Mouse (Mus musculus): ENCODE data around the gene Pgd.
"Not testable (repeated sequence)": the region's sequence is repeated elsewhere in the genome, so short reads cannot be mapped to it uniquely, and the experiment has no call there.

Gene Pgd

DNA sequence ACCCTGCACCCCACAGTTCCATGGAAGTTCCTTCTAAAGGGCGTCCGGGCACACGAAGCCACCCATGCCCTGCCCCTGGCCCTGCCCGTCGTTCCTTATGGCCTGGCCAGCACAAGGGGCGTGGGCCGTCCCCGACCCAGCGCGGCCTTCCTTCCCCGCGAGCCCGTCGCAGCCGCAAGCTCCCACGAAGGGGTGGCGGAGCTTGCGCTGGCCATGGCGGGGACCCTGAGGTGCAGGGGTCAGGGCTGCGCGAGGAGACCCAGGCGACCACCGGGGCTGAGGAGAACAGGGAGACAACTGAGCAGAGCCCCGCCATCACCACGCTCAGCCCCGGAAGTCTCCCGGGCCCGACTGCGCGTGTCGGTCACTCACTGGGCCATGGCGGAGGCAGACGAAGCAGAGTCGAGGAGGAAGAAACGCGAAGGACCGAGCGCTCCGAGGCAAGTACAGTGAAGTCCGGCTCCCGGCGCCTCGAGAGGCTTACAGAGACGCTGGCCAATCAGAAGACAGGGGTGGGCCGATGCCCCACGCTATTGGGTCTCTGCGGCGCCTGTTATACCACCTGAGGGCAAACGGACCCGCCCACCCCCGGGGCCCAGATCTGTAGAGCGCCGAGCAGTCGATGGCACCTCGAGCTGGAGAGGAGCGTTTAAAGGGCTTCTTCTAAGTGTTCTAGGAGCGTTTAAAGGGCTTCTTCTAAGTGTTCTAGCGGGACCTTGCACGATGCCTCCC lies at the start of gene Pgd:
TSS of gene Pgd (minus strand) at position 557 of the 732 bp plus-strand sequence.
- peak; percentile 95 for DNase-seq (ENCODE audit: extremely low spot score)

DNA sequence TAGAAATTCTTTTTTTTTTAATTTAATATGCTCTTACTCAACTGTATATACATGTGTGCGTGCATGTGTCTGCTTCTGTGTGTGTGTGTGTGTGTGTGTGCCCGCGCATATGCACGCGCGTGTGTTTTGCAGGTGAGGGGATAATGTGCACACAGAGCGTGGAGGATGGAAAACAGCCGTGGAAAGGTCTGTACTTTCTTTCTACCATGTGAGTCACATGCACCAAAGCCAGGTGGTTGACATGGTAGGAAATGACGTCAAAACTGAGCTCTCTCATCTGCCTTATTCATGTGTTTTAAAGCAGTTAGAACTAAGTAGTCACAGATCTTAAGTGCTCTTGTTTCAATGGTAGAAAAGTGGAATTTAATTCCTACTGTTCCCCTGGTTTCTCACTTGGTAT lies 49.4 kb upstream of the Pgd start:
- DNase-seq (ENCODE audit: extremely low spot score) = no peak

DNA sequence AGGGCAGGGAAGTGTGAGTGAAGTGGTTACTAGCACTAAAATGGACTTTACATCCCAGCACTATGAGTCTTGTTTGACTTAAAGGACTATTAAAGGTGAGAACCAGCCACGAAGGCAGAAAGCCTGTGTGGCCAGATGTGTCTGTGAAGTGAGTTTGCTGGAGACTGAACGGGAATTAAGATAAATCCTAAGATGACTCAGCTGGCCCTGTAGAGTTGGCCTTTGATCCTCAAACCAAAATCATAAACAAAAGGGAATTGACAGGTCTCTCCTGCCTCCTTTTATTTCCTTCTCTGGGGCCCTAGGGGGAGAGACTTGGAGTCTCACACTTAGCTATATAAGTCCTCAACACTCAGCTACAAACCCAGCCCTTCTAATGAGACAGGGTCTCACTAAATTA lies 48.8 kb upstream of the Pgd start:
- DNase-seq (ENCODE audit: extremely low spot score) = peak; percentile 7

DNA sequence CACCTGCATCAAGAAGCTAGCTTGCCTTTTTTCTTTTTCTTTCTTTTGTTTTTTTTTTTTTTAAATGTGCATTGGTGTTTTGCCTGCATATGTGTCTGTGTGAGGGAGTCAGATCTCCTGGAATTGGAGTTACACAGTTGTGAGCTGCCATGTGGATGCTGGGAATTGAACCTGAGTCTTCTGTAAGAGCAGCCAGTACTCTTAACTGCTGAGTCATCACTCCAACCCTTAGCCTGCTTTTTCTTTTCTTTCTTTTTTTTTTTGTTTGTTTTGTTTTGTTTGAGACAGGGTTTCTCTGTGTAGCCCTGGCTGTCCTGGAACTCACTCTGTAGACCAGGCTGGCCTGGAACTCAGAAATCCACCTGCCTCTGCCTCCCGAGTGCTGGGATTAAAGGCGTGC lies 47.9 kb upstream of the Pgd start:
- not testable (repeated sequence) for DNase-seq (ENCODE audit: extremely low spot score)

DNA sequence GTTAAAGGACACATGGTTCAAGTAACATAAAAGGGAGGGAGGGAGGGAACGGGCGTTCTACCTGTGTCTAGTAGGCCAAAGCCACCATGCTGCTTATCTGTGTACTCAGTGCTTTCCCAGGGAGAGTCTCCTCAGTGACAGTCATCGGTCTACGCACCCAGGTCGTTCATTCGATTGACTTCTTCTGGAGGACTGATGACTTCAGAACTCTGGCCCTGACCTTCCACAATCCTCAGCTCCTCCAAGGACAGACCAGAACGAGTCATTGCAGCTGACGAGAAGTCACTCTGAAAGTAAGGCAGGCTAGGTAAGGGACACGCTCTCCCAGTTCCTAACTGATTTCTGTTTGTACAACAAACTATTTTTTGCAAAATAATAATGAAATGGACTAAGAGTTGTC lies 46.9 kb upstream of the Pgd start:
- DNase-seq (ENCODE audit: extremely low spot score) = no peak

DNA sequence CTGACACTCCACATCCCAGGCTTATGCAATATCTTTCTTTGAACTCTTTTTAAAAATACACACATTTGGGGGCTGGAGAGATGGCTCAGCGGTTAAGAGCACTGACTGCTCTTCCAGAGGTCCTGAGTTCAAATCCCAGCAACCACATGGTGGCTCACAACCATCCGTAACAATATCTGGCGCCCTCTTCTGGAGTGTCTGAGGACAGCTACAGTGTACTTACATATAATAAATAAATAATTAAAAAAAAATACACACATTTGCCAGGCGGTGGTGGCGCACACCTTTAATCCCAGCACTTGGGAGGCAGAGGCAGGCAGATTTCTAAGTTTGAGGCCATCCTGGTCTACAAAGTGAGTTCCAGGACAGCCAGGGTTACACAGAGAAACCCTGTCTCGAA lies 44.9 kb upstream of the Pgd start:
- DNase-seq (ENCODE audit: extremely low spot score) = not testable (repeated sequence)

DNA sequence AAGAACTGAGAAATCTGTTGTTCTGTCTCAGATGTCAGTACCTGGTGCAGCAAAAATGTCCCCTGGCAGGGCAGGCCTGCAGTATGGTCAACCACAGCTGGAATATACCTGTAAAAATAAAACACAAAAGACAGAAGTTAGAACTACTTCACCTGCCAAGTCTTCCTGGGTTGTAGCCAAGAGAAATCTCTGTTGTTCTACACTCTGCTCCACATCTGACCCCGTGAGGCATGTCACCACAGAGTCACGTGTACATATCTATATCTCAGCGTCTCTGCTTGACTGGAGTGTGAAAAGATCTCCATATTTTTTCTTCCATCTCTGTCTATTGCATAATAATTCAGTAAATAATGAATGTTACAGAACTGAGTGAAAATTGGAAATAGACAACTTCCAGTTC lies 35.9 kb upstream of the Pgd start:
- no peak for DNase-seq (ENCODE audit: extremely low spot score)

DNA sequence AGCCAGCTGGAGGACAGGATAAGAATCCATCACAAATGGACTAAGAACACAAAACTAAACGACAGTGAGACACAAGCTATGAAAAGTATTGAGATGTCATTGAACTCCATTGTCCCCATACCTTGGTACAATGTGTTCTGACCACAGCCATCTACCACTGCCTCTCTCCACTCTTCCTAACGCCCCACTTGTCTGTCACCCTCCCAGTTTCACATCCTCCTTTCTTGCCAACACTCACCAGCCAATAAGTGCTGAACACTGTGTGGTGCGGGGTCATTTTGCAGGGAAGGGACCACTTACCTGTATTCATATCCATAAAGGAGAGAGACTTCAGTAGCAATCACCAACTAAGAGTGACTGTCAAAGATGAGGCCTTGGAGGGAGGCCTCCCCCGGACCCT lies 34.5 kb upstream of the Pgd start:
- no peak for DNase-seq (ENCODE audit: extremely low spot score)

DNA sequence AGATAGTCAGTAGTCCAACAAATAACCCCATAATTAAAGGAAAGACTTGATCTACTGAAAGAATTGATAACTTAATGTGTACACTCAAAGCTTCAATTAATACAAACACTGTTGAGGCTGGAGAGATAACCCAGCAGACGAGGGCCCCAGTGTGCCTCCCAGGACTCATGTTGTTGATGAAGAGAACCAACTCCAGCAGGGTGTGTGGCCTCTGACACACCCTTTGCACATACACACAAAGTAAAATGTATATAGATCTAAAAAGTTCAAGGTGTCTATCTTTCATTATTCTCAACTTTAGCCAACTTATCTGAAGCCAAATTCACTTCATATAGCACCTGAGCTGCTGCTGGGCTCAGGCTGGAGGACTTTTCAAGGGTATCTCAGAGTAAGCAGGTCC lies 30.6 kb upstream of the Pgd start:
- DNase-seq (ENCODE audit: extremely low spot score) = no peak

DNA sequence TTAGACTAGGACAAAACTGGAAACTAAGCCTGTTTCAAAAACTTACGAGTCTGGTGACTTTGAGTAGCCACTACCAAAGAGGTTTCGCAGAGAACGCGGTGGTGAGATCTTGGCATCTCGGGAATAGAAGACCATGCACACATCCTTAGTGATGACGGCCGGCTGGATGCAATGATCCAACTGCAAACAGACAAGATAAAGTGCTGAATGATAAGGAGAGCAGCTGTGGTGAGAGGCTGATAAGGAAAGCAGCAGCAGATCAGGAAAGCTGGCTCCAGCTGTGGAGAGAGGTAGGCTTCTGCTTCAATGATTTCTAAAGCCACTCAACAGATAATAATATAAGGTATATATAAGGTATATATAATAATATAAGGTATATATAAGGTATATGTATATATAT lies 24.5 kb upstream of the Pgd start:
- no peak for DNase-seq (ENCODE audit: extremely low spot score)

DNA sequence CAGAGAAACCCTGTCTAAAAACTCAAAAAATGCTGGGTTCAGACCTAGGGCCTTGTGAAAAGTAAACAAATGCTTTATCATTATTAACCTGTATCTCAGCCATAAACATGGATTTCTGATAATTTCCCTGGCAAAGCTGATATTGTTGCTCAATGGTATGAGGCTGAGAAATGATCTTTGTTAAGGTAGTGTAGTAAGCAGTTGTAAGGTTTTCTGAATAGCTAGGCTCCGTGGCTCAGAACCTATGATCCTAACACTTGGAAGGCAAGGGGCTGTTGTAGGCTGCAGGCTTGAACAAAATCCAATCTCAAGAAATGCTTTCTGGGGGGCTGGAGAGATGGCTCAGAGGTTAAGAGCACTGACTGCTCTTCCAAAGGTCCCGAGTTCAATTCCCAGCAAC lies 22.0 kb upstream of the Pgd start:
- no peak for DNase-seq (ENCODE audit: extremely low spot score)

DNA sequence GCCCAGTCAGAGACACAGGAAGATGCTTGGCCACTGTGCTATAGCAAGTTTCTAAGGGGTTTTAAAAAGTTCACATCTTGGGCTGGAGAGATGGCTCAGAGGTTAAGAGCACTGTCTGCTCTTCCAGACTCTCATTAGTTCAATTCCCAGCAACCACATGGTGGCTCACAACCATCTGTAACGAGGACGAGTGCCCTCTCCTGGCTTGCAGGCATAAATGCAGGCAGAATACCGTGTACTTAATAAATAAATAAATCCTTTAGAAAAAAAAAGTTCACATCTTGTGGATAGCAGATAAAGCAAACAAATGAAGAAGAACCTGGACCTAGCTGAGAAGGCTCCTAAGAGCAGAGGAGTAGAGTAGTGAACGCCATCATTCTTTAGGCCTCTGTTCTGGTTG lies 16.2 kb upstream of the Pgd start:
- DNase-seq (ENCODE audit: extremely low spot score) = no peak

DNA sequence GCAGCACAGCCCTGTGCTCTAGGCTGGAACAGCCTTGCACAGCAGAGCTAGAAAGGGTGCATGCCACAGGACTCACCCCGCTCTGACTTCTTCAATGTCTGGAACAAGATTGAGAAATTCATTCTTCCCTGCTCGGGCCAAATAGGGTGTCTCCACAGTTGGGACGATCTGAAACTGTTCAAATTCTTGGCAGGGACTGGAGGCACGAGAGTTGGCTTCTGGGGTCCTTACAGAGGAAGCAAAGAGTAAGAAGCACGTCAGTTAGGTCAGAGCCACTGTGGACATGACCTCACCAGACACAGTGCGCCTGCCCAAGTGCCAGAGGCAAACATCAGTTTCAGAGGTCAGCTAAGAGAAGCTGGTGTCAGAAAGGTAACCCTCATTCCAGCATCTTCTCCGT lies 15.6 kb upstream of the Pgd start:
- DNase-seq (ENCODE audit: extremely low spot score) = no peak

DNA sequence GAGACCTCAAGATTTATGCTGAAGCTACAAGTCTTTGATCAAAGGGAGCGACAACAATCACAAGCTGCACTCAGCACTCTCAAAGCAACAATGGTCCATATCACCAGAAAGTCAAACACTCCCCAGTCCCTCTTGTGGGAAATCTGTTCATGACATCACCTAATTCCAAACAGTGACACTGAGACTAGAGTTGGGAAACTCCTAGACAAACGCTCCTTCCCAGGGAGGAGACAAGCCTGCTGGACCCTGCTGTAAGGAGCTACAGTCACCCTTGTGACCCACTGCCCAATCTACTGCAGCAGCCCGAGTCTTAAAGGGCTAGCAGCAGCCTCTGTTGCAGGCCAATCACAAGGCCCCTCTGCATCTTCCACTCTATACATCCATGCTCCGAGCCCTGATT lies 13.0 kb upstream of the Pgd start:
- no peak for DNase-seq (ENCODE audit: extremely low spot score)

DNA sequence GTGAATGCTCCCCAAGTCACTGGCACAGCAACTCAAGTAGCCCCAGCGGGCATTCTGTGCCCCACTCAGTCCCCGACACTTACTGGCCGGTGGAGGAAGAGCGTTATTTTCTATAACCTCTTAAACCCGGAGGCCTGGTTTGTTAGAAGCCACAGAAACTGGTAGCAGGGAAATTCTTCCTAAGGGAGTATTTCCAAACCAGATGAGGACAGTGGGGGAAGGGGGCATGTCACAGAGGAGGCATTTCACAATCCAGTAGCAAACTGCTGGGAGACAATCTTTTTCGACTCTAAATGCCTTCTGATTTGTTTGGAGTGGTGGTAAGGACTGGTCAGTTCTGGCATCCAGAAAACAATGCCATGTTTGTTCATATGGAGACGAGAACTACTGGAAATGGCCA lies 12.6 kb upstream of the Pgd start:
- no peak for DNase-seq (ENCODE audit: extremely low spot score)

DNA sequence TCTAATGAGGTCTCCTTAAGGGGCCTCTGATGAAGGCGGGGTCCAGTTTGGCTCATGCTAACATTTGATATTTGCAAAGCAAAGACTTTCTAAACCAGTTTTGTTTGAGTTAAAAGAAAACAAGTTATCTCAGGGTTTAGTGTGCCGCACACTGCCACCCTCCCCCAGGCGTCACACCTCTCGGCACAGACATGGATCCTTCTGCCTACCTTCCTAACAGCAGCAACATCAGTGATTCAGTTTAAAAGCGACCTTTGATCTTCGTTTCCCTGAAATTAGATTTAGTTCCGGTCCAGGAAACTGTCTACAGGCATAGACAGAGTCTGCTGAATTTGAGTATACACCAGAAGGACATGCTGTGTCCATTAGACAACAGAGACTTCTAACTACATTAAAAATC lies 11.8 kb upstream of the Pgd start:
- no peak for DNase-seq (ENCODE audit: extremely low spot score)

DNA sequence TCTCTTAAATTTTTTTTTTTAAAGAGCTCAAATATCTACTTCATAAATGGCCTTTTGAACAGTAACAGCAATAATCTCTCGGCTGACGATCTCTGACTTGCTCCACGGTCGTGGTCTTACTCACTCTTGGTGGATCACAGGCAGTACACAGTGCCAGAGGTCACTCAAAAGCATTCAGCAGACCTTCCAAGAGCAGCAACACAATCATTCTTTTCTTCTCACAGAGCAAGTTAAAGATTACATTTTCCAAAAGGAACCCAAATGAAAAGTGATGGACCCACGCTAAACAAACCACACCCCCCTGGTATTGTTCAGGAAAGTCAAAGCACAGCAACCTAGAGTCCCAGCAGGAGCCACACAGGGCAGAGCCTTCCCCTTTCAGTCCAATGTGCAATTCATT lies 10.5 kb upstream of the Pgd start:
- DNase-seq (ENCODE audit: extremely low spot score) = no peak

DNA sequence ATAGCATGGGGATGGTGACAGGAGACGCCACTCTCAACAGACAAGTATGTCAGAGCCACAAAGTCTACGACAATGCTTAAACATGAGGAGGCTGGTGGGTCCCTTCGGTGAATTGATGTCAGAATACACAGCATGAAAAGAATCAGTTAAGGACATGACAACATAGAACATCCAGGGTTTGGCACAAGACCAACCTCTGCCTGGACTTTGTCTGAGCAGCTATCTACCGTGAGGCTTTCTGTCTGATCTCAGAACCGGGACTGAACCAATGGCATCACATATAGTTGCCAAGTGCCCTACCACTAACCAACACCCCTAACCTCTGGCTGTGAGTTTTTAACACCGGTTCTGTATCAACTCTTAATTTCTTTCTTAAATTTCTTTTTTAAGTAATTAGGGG lies 10.1 kb upstream of the Pgd start:
- no peak for DNase-seq (ENCODE audit: extremely low spot score)

DNA sequence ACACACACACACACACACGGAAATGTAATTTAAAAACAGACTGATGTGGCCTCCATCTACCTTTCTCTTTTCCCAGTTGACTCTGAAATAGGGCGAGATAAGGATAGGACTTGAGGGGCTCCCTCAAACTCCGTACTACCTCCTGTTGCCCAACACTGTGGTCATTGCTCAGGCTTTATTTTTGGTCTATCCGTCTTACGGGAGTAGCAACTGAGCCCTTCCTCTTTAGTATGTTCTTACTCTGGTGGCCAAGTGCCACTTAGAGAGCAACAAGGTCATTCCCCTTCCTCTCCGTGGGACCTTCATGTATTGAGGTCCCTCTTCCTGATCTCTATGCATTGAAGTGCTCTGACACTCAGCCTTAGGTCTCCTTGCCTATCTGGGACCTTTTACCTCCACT lies 7.1 kb upstream of the Pgd start:
- no peak for DNase-seq (ENCODE audit: extremely low spot score)

DNA sequence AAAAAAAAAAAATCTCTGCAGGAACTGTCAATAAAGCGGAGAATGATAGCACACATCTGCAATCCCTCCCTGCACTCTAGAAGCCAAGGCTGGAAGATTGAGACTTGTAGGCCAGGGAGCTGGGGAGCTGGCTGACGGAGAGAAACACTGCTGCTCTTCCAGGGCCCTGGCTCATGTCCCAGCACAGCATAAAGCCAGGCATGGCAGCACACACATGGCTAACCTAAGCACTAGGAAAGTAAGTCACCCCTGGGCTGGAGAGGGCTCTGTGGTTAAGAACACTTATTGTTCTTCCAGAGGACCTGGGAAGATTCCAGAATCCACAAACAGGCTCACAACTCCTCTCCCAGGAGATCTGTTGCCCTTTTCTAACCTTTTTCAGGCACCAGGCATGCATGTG lies 6.1 kb upstream of the Pgd start:
- no peak for DNase-seq (ENCODE audit: extremely low spot score)

DNA sequence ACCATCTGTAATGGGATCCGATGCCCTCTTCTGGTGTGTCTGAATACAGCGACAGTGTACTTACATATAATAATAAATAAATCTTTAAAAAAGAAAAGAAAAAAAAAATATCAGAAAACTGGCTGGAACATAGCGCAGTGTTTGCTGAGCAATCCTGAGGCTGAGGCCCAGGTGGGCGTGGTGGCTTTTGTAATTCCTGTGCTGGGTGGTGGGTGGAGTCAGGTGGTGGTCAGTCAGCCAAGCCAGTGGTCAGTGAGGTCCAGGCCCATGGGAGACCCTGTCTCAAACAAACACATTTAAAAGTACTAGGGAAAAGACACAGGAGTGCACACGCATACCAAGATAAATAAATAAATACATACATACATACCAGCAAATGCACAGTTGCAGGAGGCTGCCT lies 5.5 kb upstream of the Pgd start:
- no peak for DNase-seq (ENCODE audit: extremely low spot score)

DNA sequence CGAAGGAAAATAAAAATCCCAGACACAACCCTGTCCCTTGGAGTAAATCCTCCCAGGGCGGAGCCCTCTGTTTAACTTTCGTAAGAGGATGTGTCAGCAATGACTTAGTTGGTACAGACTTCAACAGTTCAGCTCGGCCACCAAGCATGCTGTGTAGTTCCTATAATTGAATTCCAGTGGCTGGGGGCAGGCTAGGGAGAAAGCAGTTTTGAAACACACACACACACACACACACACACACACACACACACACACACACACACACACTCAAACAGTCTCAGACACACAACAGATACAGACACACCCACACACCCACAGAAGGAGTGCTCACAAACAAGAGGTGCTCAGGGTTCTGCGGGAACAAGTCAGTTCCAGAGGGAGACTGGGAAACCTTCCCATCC lies 5.0 kb upstream of the Pgd start:
- DNase-seq (ENCODE audit: extremely low spot score) = no peak

DNA sequence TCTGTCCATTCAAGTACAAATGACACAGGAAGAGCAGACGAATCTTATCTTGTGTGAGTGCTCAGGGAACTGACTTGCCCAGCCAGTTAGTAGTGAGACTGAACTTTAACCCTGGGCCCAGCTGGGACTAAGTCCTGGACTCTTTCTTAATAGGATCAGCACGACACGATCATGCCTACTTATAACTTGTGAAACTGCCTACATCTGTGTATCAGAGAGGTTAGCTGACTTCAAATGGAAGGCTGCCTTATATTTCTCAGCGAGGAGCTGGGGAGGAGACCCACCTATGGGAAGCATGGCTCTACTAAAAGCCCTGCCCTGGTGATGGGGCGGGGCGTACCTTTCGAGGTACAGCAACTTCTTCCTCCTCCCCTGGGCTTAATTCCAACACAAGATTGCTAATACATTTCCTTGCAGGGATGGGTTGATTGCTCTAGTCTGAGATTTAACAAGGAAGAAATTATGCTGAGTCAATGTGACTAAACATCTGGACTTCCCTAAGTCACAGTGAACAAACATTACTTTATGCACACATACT lies 3.9 kb upstream of the Pgd start:
- DNase-seq (ENCODE audit: extremely low spot score) = no peak

DNA sequence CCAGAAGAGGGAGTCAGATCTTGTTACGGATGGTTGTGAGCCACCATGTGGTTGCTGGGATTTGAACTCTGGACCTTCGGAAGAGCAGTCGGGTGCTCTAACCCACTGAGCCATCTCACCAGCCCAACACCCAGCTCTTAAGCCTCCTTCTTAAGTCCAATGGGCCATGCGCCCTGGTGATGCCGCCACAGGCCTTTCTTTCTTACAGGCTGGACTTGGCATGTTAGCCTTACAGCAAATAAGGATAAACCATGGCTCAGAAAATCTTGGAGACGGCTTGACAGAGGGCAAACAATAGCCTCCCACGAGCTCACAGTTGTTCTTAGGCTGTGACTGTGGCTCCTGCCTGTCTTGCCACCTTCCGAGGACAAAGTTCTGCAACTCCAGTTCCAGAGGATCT lies 3.4 kb upstream of the Pgd start:
- not testable (repeated sequence) for DNase-seq (ENCODE audit: extremely low spot score)

All from embryo, embryonic 9.5 days (tissue).